Mouse (Mus musculus) left cerebral cortex, postnatal 25 days (tissue): ENCODE data around the gene Tatdn2. TPM values are rescaled to one million over a fixed set of nuclear protein-coding genes. Genes with fewer than 3 reads are reported as not detected.
A peak's percentile ranks its signal among the peaks of the same experiment; 100 is the strongest.
"Not testable (repeated sequence)": the region's sequence is repeated elsewhere in the genome, so short reads cannot be mapped to it uniquely, and the experiment has no call there.

Experiments used
- DNase-seq, 2 experiments: peaks; one replicate each; pipeline ENCODE4 v3.0.0; 2022; ENCODE audit warnings: low spot score in 2 of 2, mixed read lengths in 1 of 2
- intact Hi-C: fragments of 180-260 bp; cut with DNase I; formaldehyde crosslinking; loops from one replicate; pipeline ENCODE4 v1.15.1; 2025
- total RNA-seq, 2 experiments: library from RNA; stranded (reverse); gene quantifications; 2 replicates each; pipeline ENCODE4 v1.2.3; 2021

Tatdn2 gene
- total RNA-seq, 2 experiments from 2014 or later: 67.1 to 71.7 TPM

DNA sequence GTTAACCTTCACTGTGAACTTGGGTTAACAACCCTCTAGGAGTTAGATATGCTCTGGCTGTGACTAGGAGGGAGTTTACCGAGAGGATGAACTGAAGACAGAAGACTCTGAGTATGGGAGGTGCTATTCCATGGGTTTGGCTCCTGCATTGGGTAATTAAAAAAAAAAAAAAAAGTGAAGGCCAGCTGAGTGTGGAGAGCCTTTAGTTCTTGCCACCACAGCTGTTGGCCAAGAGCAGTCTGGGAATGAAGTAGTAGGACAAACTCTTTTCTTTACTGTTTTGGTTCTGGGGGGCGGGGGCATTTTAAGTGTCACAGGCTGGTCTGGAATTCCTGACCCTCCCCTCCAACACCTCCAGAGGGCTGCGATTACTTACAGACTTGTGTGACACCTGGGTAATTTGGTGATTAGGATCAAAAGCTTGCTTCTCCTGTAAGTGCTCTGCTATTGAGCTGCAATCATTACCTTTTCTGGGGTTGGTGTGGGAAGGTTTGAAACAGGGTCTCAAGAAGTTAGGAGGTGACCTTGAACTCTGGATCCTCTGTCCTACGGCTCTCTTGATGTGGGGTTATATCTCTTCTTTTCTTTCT is 989 bp upstream of the Tatdn2 start:
- intact Hi-C loops: loop anchor here (1.0 kb wide), 1 partner anchor 58 kb away; the partner anchor contains the start of gene Irak2
- no peak for DNase-seq

DNA sequence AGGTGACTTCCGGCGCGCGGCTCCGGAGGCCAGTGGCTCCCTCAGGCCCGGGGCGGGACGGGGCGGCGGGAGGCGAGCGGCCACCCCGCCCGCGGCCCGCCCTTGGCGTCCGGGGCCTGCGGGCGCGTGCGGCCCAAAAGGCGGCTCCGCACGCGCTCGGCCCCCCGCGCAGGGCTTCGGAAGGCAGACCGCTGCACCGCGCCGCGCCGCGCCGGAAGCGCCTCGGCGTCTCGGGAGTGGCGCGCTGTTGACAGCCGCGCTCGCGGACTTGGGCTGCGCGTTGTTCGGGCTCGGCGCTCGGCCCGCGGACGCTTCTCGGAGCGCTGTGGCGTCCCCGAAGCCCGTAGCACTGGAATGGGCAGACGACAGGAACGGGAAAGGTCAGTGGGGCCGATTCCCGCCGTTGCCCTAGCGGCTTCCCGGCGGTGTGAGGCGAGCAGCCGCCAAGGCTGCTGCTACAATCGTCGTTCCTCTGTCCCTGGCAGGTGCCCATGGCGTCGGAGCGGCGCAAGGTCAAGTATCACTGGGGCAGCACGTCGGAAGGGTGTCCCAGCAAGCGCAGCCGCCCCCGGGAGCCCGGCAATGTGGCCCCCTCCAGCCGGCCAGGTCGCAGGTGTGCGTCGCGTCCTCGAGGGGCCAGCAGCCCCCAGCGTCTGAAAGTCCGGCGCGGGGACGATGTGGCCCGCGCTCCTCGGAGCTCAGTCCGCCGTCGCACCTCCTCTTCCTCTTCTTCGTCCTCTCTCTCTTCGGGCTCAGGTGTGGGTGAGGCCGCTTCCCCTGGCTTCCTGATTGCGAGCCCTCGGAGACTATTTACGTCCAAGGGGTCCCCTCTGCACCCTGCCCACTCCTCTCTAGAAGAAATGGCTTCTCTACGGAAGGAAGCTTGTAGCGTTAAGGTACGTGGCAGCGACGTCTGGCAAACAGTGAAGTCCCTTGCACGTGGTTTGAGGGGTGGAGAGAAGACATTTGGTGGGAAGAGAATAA is 664 bp downstream of the Tatdn2 start:
- DNase-seq: no peak
- intact Hi-C loops: no loop called here

DNA sequence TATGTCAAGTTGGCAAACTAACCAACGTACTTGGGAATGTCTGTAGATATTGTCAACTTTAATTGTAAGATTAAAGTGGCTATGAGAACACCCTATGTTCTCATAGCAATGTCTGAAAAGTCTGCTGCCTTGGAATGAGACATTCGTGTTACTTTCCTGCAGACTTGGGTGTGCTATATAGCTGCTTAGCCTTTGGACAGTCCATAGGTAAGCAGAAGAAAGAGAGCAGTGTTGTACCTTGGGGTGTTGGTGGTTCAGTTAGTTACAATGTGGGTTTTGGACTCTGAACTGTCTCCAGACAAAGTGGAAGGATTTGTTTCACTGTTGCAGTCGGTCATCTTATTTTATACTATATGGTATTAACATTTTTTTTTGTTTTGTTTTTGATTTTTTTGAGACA is 15.9 kb downstream of the Tatdn2 start:
- intact Hi-C loops: no loop called here
- DNase-seq: no peak

DNA sequence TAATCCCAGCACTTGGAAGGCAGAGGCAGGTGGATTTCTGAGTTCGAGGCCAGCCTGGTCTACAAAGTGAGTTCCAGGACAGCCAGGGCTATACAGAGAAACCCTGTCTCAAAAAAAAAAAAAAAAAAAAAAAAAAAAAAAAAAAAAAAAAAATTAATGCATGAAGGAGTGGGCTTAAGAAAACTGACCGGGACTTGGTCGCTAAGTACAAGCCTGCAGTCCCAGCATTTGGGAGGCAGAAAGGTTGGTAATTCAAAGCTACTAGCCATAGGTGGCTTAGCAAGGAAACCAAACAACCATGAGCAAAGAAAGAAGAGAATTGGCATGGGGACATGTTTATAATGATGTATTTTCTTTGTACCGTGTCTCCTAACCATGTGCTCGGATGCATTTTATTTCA is 16.5 kb downstream of the Tatdn2 start:
- intact Hi-C loops, DNase-seq: not testable (repeated sequence)

GRCm38 (mm10) chr6:113714276-113714675 is 17.4 kb downstream of the Tatdn2 start:
- peak in 1 of 2 experiments; percentile 40 for DNase-seq
- intact Hi-C loops: no loop called here

- intact Hi-C loops: no loop called here
- no peak for DNase-seq
These were observed 17.9 kb downstream of the Tatdn2 start for GRCm38 (mm10) chr6:113714797-113715196.

DNA sequence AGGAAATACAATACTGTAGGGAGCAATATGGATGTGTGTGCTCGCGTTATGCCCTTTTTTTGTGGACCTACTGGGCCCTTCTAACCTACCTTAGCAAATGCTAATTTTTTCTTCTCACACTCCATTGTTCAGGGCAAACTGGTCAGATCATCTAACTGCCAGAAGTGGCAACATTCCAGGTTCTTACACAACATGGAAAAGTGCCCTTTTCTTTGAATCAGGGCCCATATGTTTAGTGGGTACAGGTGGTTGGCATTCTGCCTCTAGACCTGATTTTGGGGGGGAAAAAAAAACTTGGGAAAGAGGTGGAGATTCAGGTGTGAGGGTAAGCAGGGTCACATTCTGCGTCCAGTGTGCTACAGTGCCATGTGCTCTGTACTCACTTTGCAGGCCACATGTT is 20.7 kb downstream of the Tatdn2 start:
- no peak for DNase-seq
- intact Hi-C loops: no loop called here

DNA sequence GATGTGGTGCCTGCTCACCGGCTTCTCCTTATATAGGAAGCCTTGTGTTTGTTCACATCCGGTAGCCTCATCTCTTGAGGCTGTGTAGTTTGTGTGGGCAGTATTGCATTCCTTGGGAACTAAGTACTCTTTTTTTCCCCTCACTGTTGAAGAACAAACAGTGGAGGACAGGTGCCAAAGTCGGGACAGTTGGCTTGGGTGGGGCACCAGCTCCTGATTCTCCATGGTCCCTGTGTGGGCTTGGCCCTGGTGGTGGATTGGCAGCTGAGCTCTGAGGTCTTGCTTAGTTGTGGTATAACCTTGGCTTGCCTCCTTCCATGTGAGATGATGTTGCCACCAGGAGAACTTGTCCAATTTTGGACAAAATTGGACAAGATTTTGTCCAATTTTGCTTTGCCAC is 23.0 kb downstream of the Tatdn2 start, which contains the start of gene Ghrl:
Ghrl (minus strand) TSS at position 3 of the 400 bp plus-strand sequence.
- no peak for DNase-seq
- intact Hi-C loops: no loop called here

GRCm38 (mm10) chr6:113721061-113721460 is 24.2 kb downstream of the Tatdn2 start:
- intact Hi-C loops: no loop called here

GRCm38 (mm10) chr6:113728181-113728580 is 31.3 kb downstream of the Tatdn2 start:
- DNase-seq: no peak
- intact Hi-C loops: no loop called here

More at GRCm38 (mm10) chr6:113721061-113721460, 24.2 kb downstream of the Tatdn2 start:
- no peak for DNase-seq

GRCm38 (mm10) chr6:113731296-113731695 is 34.4 kb downstream of the Tatdn2 start:
- intact Hi-C loops: no loop called here
- no peak for DNase-seq

GRCm38 (mm10) chr6:113737318-113738046 is 40.6 kb downstream of the Tatdn2 start:
- DNase-seq: no peak
- intact Hi-C loops: no loop called here

DNA sequence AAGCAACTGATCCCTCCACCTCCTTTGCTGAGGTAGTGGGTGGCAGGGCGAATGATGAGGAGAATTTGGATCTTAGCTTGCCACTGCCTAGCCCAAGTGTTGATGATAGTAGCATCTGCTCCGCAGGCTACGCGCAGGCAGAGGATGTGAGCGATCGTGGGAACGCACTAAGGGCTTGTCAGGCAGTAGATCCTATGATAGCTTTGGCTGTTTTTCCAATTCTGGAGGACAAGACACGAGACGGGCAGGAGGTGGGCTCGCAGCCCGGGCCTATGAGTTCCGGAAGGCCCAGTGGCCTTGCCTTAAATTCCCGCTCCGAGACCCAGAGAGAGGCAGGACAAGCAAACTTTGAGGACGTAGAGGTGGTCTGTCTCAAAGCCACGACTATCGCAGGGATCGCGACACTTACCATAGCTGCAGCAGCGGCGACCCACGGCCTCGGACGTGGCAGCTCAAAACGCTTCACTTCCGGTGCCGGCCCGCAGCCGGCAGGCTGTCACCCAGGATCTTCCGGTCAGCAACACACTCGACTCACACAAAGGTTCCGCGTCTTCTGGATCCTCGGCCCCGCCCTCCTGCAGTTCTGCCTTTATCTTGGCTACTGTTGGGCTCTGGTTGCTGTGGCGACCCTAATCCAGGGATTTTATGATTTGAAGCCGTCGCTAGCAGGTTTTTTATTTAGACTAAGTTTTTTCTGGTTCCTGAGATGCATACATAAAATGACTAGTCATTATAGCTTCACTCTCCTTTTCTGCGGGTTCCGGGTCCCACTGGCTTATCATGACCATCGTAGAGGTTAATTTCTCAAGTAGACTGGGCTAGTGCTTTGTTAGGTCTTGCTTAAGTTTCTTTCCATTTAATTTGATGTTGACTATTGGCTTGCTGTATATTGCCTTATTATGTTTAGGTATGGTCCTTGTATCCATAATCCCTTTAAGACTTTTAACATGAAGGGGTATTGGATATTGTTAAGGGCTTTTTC is 43.7 kb downstream of the Tatdn2 start, which contains the start of gene Sec13:
Sec13 (minus strand) TSS at position 508 of the 982 bp plus-strand sequence.
- intact Hi-C loops: no loop called here
- peak; percentile 88 to 91 for DNase-seq

- DNase-seq: peak in 1 of 2 experiments; percentile 40
- intact Hi-C loops: no loop called here
These were observed 44.6 kb downstream of the Tatdn2 start for GRCm38 (mm10) chr6:113741425-113741824.

GRCm38 (mm10) chr6:113742321-113742720 is 45.5 kb downstream of the Tatdn2 start:
- DNase-seq: peak in 1 of 2 experiments; percentile 80

DNA sequence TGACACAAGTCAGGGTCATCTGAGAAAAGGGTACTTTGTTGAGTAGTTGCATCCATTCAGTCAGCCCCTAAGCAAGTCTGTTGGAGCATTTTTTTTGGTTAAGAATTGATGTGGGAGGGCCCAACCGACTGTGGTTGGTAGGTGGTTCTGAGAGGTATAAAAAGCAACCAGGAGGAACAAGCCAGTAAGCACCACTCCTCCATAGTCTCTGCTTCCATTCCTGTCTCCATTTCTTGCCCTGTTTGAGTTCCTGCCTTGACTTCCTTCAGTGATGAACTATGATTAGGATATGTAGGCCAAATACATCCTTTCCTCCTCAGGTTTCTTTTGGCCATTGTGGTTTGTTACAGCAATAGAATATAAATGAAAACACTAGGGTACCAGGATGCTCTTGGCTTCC is 46.3 kb downstream of the Tatdn2 start:
- DNase-seq: peak in 1 of 2 experiments; percentile 79

More at GRCm38 (mm10) chr6:113742321-113742720, 45.5 kb downstream of the Tatdn2 start:
- intact Hi-C loops: no loop called here

DNA sequence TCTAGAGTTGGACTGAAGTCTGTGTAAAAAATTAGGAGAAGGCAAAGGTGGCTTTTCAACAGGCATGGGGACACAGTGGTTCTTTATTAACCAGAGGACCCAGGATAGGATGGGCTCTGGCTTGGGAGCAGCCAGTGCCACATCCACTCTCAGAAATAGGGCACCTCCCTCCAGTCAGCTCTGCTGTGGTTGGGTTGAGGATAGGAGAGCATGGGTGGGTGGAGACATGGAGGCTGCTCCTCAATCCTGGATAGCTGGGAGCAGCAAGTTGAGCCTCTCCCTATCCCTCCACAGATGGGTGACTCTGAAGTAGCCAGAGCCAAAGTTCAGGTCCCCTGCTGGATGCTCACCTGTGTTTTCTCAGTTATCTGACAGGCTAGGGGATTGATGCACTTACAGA is 48.3 kb downstream of the Tatdn2 start:
- intact Hi-C loops: no loop called here
- DNase-seq: peak in 1 of 2 experiments; percentile 27

More for the DNA sequence above, 46.3 kb downstream of the Tatdn2 start:
- intact Hi-C loops: no loop called here

DNA sequence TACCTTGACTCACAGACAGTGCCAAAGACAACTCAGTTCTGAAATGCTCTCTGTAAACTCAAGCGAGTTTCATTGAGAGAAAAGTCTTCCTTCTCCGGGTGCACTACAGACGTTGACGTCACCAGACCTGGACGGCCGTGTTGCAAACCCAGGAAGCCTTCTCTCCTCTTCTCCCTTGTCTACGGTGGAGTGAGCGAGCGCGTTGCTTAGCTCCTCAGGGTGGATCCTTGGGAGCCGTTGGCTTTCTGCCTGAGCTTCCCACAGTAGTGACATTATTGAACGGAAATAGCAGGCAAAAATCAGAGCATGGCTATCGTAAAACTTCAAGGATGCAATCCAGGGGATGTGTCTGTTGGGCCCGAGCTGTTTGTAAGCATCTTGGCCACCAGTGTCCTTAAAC is 50.4 kb downstream of the Tatdn2 start:
- intact Hi-C loops: no loop called here
- peak in 1 of 2 experiments; percentile 73 for DNase-seq

DNA sequence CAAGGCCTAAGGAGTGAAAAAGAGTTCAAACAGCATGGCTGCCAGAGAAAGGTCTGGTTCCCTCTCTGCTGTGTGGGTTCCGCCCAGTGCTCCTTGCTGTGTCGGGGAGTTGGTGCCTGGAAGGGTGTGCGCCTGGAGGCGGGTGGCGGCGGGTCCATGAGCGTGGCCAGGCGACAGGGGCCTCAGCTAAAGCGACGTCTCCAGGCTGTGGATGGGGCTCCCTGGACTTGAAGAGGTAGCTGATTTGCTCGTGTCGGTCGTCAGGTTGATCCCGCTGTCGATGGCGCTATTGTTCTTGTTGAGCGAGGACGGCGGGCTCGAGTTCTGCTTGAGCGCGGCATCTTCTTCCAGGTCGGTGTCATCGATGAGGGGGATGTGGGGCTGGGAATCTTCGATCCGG is 51.5 kb downstream of the Tatdn2 start:
- DNase-seq: peak in 1 of 2 experiments; percentile 34

More for the DNA sequence above, 51.5 kb downstream of the Tatdn2 start:
- intact Hi-C loops: no loop called here
